Mouse (Mus musculus) liver, embryonic 15.5 days (tissue): ENCODE measurements around the gene Eps8l2. TPM values are rescaled to one million over a fixed set of nuclear protein-coding genes. Genes with fewer than 3 reads are reported as not detected.

Source experiments
- ATAC-seq: fragments of 200-750 bp; cut with Nextera tagmentation; 2 replicates; pipeline ENCODE4 v1.8.0; 2017; ENCODE audit warnings: moderate number of reproducible peaks, mild to moderate bottlenecking, moderate library complexity; ENCODE audit not compliant: insufficient read depth
- H3K27ac ChIP-seq: fragments of 300-500 bp; sonication (generic); replicated peaks from 2 replicates; pipeline ENCODE4 v1.5.1; 2015; ENCODE audit warnings: mild to moderate bottlenecking, inconsistent platforms
- H3K27me3 ChIP-seq: fragments of 300-500 bp; sonication (generic); 2 replicates; pipeline ENCODE4 v1.6.1; 2015; ENCODE audit warnings: mild to moderate bottlenecking, inconsistent platforms
- H3K36me3 ChIP-seq: fragments of 300-500 bp; sonication (generic); replicated peaks from 2 replicates; pipeline ENCODE4 v1.6.1; 2015; ENCODE audit warnings: moderate library complexity, mild to moderate bottlenecking, inconsistent platforms
- H3K4me1 ChIP-seq: fragments of 300-500 bp; sonication (generic); replicated peaks from 2 replicates; pipeline ENCODE4 v1.6.1; 2015; ENCODE audit warnings: inconsistent platforms
- H3K4me2 ChIP-seq: fragments of 300-500 bp; sonication (generic); 2 replicates; pipeline ENCODE4 v1.6.1; 2015; ENCODE audit warnings: moderate library complexity, mild to moderate bottlenecking, inconsistent platforms
- H3K4me3 ChIP-seq: fragments of 300-500 bp; sonication (generic); replicated peaks from 2 replicates; pipeline ENCODE4 v1.5.1; 2015; ENCODE audit warnings: mild to moderate bottlenecking, inconsistent platforms
- H3K9ac ChIP-seq: fragments of 300-500 bp; sonication (generic); 2 replicates; pipeline ENCODE4 v1.6.1; 2015; ENCODE audit warnings: moderate library complexity, mild to moderate bottlenecking, inconsistent platforms
- H3K9me3 ChIP-seq: fragments of 300-500 bp; sonication (generic); replicated peaks from 2 replicates; pipeline ENCODE4 v1.6.1; 2016; ENCODE audit warnings: inconsistent platforms
- WGBS: fragments of 180-500 bp; shearing (Covaris S2); methylation state at CpG from one replicate; pipeline ENCODE4 v1.1.7; 2015; ENCODE audit warnings: mixed read lengths; ENCODE audit not compliant: insufficient replicate concordance; 5-methylcytosine and 5-hydroxymethylcytosine counted together
- polyA plus RNA-seq: library from polyadenylated mRNA; unstranded; fragments of >200 nt; fragmentation: Nextera tagmentation; extraction: Ambion mirVana; gene quantifications from 2 replicates; pipeline ENCODE4 v1.2.1, GENCODE M21; 2015

Gene Eps8l2
- polyA plus RNA-seq, 1 experiment from 2014 or later = 16.6 TPM

- H3K27ac ChIP-seq = no peak overlapping the region
- H3K9me3 ChIP-seq = no peaks in the 10 kb centered on the region
- no peaks in the 10 kb centered on the region for H3K27me3 ChIP-seq
- H3K4me2 ChIP-seq = no peak overlapping the region
- H3K36me3 ChIP-seq = peaks cover 10% of the 10 kb centered on the region
- 78% methylated on average over 6 of the region's 6 CpGs for WGBS
- ATAC-seq = no peak
- H3K9ac ChIP-seq = no peak overlapping the region
- H3K4me3 ChIP-seq = no peak overlapping the region
- H3K4me1 ChIP-seq = peaks cover 18% of the 10 kb centered on the region
These were observed 6.7 kb upstream of the Eps8l2 start for GRCm38 (mm10) chr7:141331990-141332389.

- H3K4me3 ChIP-seq = no peak overlapping the region
- no peaks in the 10 kb centered on the region for H3K9me3 ChIP-seq
- WGBS = 85% methylated on average over 2 of the region's 2 CpGs
- ATAC-seq = no peak
- peaks cover 10% of the 10 kb centered on the region for H3K36me3 ChIP-seq
- H3K27me3 ChIP-seq = peaks cover 11% of the 10 kb centered on the region; the same call in 1 of the 2 replicates
- H3K4me1 ChIP-seq = peaks cover 27% of the 10 kb centered on the region
- no peak overlapping the region for H3K27ac ChIP-seq
- H3K4me2 ChIP-seq = no peak overlapping the region
- no peak overlapping the region for H3K9ac ChIP-seq
These were observed 3.6 kb upstream of the Eps8l2 start for GRCm38 (mm10) chr7:141335044-141335579.

DNA sequence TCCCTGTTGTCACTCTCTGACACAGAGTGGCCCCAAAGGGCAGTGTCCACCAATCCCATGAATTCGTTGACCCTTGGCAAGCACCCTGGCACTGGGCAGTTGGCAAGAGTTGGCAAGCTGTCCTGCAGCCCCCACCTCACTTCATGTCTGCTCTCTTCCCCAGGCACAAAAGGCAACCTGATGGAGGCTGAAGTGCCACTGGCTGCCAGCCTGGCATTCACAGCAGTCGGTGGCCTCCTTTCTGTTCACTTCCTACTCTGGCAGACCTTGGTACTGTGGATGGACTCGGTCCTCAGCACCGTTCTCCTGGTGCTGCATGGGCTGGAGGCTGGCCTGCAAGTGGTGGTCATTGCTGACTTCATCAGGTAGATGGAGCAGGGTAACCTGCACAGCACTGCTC is 3.0 kb upstream of the Eps8l2 start:
- no peaks in the 10 kb centered on the region for H3K9me3 ChIP-seq
- H3K4me1 ChIP-seq = peaks cover 27% of the 10 kb centered on the region
- H3K27me3 ChIP-seq = peaks cover 11% of the 10 kb centered on the region; the same call in 1 of the 2 replicates
- peaks cover 10% of the 10 kb centered on the region for H3K36me3 ChIP-seq
- H3K4me2 ChIP-seq = no peak overlapping the region
- no peak overlapping the region for H3K27ac ChIP-seq
- 67% methylated on average over 4 of the region's 4 CpGs for WGBS
- H3K4me3 ChIP-seq = no peak overlapping the region
- ATAC-seq = no peak
- no peak overlapping the region for H3K9ac ChIP-seq

GRCm38 (mm10) chr7:141336296-141336695 is 2.4 kb upstream of the Eps8l2 start:
- H3K9ac ChIP-seq = no peak overlapping the region
- H3K36me3 ChIP-seq = peaks cover 10% of the 10 kb centered on the region
- H3K27ac ChIP-seq = no peak overlapping the region
- ATAC-seq = no peak
- no peak overlapping the region for H3K4me2 ChIP-seq
- H3K27me3 ChIP-seq = peaks cover 11% of the 10 kb centered on the region; the same call in 1 of the 2 replicates
- H3K4me3 ChIP-seq = no peak overlapping the region
- 66% methylated on average over 3 of the region's 3 CpGs for WGBS
- H3K4me1 ChIP-seq = peaks cover 29% of the 10 kb centered on the region
- H3K9me3 ChIP-seq = no peaks in the 10 kb centered on the region

DNA sequence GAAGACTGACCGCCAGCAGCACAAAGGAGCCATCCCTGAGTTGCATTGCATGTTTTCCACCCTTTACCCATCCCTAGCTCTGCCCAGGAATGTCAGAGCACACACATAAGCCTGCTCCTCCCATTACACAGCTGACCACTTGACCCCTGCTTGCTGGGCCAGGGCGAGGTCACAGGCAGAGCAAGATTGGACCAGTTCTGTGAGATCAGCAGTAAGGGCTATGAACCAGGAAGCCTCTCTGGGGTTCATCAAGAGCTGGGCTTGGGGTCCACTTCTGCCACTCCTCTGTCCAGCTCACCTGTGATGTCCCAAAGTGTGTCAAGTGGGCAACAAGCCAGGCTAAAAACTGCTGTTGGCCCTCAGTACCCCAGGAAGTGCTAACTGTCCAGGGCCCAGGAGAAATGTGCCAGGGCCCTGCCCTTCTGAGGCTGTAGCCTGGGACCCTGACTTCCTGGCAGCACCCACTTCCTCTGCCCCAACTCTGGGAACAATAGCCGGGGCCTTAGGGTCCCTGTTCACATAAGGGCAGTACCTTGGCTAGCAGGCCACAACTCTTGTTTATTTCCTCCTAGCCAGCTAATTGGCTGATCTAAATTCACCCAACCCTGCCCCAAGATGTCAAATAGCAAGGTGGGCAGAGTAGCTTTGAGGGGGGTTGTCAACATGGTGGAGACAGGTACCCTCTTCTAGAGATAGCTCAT is 814 bp upstream of the Eps8l2 start:
- Histone ChIP-seq H3K4me2 (peak overlapping the region; percentile 74), H3K9me3 (no peaks in the 10 kb centered on the region)

GRCm38 (mm10) chr7:141339215-141339920 is 688 bp downstream of the Eps8l2 start:
- Histone ChIP-seq H3K9ac (peak overlapping the region; percentile 38; the same call in 1 of the 2 replicates), H3K4me2 (peak overlapping the region; percentile 74)

More for the DNA sequence above, 814 bp upstream of the Eps8l2 start:
- WGBS = 52% methylated on average over 3 of the region's 3 CpGs
- H3K27ac ChIP-seq = no peak overlapping the region
- no peak overlapping the region for H3K4me3 ChIP-seq
- H3K4me1 ChIP-seq = peaks cover 36% of the 10 kb centered on the region
- ATAC-seq = no peak
- H3K27me3 ChIP-seq = peaks cover 11% of the 10 kb centered on the region; the same call in 1 of the 2 replicates
- 0 out of 2 replicates have a peak overlapping the region, but pooled peaks have one; percentile 38 for H3K9ac ChIP-seq
- H3K36me3 ChIP-seq = peaks cover 7% of the 10 kb centered on the region

DNA sequence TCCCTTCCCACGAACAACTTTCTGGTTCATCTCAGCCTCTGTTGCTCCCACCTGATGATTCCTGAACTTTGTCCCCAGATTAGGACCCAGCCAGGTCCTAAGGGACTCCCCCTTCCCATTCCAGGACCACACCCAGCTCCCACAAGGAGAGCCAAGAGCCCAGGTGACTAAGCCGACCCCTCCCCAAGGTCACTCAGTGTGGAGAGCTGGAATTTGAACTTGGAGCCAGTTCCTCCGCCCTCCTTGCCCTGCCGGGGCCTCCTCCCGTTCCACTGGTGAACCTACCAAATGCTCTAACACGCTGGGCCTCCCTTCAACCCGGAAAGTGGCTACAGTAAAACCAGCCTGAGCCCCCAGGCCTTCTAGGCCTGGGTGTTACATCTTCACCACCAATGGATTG is 1.3 kb downstream of the Eps8l2 start:
- no peak for ATAC-seq
- Histone ChIP-seq H3K4me2 (peak overlapping the region; percentile 74), H3K36me3 (no peaks in the 10 kb centered on the region), H3K27me3 (peaks cover 14% of the 10 kb centered on the region; the same call in 1 of the 2 replicates), H3K9ac (0 out of 2 replicates have a peak overlapping the region, but pooled peaks have one; percentile 9), H3K9me3 (no peaks in the 10 kb centered on the region), H3K27ac (peak overlapping the region; percentile 81), H3K4me1 (peaks cover 40% of the 10 kb centered on the region), H3K4me3 (peak overlapping the region; percentile 47)
- 70% methylated on average over 7 of the region's 7 CpGs for WGBS

More at GRCm38 (mm10) chr7:141339215-141339920, 688 bp downstream of the Eps8l2 start:
- Histone ChIP-seq H3K36me3 (no peaks in the 10 kb centered on the region), H3K27me3 (peaks cover 14% of the 10 kb centered on the region; the same call in 1 of the 2 replicates), H3K4me1 (peaks cover 40% of the 10 kb centered on the region), H3K9me3 (no peaks in the 10 kb centered on the region), H3K4me3 (peak overlapping the region; percentile 47), H3K27ac (peak overlapping the region; percentile 81)
- WGBS = 54% methylated on average over 20 of the region's 20 CpGs
- ATAC-seq = no peak

GRCm38 (mm10) chr7:141340476-141340875 is 1.8 kb downstream of the Eps8l2 start:
- H3K27me3 ChIP-seq = peaks cover 14% of the 10 kb centered on the region; the same call in 1 of the 2 replicates
- H3K4me3 ChIP-seq = no peak overlapping the region
- ATAC-seq = peak; percentile 65
- no peaks in the 10 kb centered on the region for H3K36me3 ChIP-seq
- peak overlapping the region; percentile 74 for H3K4me2 ChIP-seq
- H3K27ac ChIP-seq = peak overlapping the region; percentile 81
- 67% methylated on average over 6 of the region's 6 CpGs for WGBS
- H3K9me3 ChIP-seq = no peaks in the 10 kb centered on the region
- H3K4me1 ChIP-seq = peaks cover 40% of the 10 kb centered on the region
- 0 out of 2 replicates have a peak overlapping the region, but pooled peaks have one; percentile 9 for H3K9ac ChIP-seq

DNA sequence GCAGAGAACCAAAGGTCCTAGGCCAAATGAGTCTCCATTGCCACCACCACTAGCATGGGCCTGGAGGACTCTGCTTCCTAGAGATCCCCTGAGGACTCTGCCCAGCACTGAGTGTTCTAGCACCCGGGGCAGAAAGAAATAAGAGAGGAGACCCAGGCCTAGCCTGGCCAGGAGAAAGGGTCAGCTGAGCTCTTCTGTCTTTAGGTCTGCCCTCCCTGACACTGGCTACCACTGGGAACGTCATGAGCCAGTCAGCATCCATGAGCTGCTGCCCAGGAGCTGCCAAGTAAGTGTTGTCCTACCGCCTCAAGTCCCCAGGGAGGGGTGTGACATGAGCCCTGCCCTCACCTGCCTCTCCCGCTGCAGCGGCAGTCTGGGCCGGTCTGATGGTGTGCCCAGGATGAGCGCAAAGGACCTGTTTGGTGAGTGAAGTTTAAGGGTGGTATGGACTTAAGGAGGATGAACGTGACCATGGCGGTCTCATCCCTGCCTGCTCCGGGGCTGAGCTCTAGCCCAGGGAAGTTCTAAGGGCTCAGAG is 3.1 kb downstream of the Eps8l2 start:
- WGBS = 73% methylated on average over 10 of the region's 10 CpGs
- Histone ChIP-seq H3K27me3 (peaks cover 14% of the 10 kb centered on the region; the same call in 1 of the 2 replicates), H3K9me3 (no peaks in the 10 kb centered on the region), H3K4me3 (no peak overlapping the region), H3K4me2 (no peak overlapping the region), H3K9ac (no peak overlapping the region; the same call in 1 of the 2 replicates), H3K36me3 (no peaks in the 10 kb centered on the region), H3K4me1 (peaks cover 40% of the 10 kb centered on the region), H3K27ac (peak overlapping the region; percentile 81; the same call in 1 of the 2 replicates)
- no peak for ATAC-seq

GRCm38 (mm10) chr7:141343230-141343629 is 4.5 kb downstream of the Eps8l2 start:
- no peak overlapping the region for H3K4me2 ChIP-seq

More at GRCm38 (mm10) chr7:141343230-141343629, 4.5 kb downstream of the Eps8l2 start:
- Histone ChIP-seq H3K27ac (no peak overlapping the region), H3K9me3 (no peaks in the 10 kb centered on the region), H3K36me3 (no peaks in the 10 kb centered on the region), H3K4me1 (peaks cover 27% of the 10 kb centered on the region), H3K9ac (no peak overlapping the region), H3K4me3 (no peak overlapping the region), H3K27me3 (peaks cover 14% of the 10 kb centered on the region; the same call in 1 of the 2 replicates)
- no peak for ATAC-seq
- WGBS = 42% methylated on average over 2 of the region's 2 CpGs
